Mouse (Mus musculus) brown adipose tissue, adult 24 weeks (tissue): ENCODE data around the gene Chodl. TPM values are rescaled to one million over a fixed set of nuclear protein-coding genes. Genes with fewer than 3 reads are reported as not detected.
A peak's percentile ranks its signal among the peaks of the same experiment; 100 is the strongest.

ENCODE experiments used
- H3K27ac ChIP-seq: fragments of 200-500 bp; replicated peaks from 2 replicates; pipeline ENCODE4 v1.5.1; 2012; ENCODE audit warnings: low read depth, mild to moderate bottlenecking, low read length
- H3K4me1 ChIP-seq: fragments of 200-500 bp; 2 replicates; pipeline ENCODE4 v1.6.1; 2012; ENCODE audit warnings: low read length, mixed read lengths; ENCODE audit not compliant: control insufficient read depth, insufficient read depth, insufficient read length
- H3K4me3 ChIP-seq: fragments of 200-500 bp; 2 replicates; pipeline ENCODE4 v1.5.1; 2012; ENCODE audit warnings: low read depth, mild to moderate bottlenecking, low read length, moderate library complexity; ENCODE audit not compliant: insufficient read depth
- polyA plus RNA-seq: library from polyadenylated mRNA; stranded (reverse); fragments of >200 nt; gene quantifications from 2 replicates; pipeline ENCODE4 v1.2.4, GENCODE M21; 2012; ENCODE audit not compliant: missing spikeins, insufficient read depth, insufficient read length

Gene Chodl
- polyA plus RNA-seq, result not detected in 2 replicates

DNA sequence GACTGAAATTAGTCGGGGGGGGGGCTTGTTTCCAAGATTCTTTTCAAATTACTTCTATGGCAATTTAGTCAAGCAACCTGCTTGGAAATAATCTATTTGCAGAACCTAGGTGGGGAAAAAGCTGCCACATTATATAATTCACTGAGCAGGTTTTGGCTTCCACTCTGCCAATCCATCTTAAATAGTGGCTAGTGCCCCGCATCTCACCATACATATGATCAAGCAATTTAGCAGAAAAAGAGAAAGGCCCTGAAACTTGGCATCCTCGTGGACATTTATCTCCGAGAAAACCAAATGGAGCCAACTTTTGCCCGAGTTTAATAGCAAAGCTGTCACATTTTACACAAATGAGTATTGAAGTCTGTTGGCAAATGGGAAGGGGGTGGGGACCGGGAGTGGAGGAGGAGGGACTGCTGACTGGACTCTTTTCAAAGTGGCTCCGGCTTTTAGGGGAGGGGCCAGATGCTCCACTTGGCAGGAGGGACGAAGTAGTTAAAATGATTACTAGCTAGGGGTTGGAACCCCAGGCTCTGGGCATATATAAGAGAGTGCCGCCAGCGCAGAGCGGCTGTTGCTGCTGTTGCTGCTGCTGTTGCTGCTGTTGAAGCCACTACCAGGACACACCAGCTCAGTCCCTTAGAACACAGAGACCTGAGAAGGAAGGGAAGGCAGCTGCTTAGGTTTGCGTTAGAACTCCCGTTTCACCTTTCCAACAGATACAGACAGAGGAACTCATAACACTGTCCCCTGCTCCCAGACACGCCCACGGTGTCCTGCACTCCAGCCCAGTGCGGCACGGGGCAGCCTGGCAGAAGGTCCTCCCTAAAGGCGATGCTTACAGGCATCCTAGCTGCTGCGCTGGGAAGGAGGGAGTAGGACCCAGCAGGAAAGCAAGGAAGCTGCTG is at the start of gene Chodl:
TSS of gene Chodl (plus strand) at position 567 of the 905 bp plus-strand sequence.
- no peak within 1 kb of the TSS for H3K27ac ChIP-seq
- peaks cover 6% of the 10 kb centered on the region for H3K4me1 ChIP-seq
- H3K4me3 ChIP-seq, result peak within 1 kb of the TSS; percentile 30; the same call in 1 of the 2 replicates

DNA sequence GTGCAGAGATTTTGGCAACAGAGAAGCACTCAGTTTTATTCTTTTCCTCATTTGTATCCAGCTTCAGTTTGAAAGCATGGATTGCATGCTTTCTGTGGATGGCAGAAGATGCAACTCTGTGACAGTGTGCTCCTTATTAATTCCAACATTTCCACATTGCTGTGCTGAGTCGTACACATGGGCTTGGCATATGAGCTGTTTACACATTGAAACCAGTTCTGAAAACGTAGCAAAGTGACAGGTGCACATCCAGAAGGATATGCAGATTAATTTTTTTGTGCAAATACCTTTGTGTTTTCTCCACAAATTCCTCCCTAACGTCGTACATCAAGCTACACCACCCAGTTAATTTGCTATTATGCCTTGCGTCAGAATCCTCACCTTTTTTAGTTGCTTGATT is 8.1 kb upstream of the Chodl start:
- no peaks in the 10 kb centered on the region for H3K4me1 ChIP-seq
- no peak overlapping the region for H3K4me3 ChIP-seq
- H3K27ac ChIP-seq, result no peak overlapping the region

DNA sequence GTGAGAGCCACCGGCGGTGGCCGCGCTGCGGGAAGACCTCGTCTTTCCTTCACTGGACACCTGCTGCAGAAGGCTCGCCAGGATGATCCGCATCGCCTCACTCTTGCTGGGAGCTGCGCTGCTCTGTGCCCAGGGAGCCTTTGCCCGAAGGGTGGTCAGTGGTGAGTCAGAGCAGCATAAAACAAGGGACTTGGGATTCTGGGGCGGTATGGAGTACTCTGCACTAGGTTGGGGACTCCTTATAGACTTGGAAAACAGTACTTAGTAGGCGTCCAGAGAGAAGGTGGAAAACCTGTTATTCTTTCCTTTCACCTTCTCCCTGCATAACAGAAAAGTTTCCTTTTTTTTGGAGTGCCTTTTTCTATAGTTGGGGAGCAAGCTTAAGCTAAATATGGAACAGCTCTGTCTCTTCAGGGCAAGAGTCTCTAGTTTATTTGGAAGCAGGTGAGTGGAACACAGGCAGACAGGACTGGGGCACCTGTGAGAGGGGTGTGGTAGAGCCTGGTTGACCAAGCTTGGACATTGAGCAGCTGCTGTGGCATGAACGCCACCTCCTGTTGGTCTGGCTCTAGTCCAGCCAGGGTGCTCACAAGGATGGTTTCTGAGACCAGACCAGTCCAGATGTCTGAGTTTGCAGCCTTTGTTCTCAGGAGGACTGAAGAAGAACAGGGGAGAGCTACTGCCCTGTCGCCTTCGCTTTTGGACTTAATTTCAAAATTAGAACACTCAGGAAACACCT is 708 bp downstream of the Chodl start:
- Histone ChIP-seq H3K4me1 (peaks cover 6% of the 10 kb centered on the region), H3K27ac (no peak overlapping the region), H3K4me3 (peak overlapping the region; percentile 30; the same call in 1 of the 2 replicates)

DNA sequence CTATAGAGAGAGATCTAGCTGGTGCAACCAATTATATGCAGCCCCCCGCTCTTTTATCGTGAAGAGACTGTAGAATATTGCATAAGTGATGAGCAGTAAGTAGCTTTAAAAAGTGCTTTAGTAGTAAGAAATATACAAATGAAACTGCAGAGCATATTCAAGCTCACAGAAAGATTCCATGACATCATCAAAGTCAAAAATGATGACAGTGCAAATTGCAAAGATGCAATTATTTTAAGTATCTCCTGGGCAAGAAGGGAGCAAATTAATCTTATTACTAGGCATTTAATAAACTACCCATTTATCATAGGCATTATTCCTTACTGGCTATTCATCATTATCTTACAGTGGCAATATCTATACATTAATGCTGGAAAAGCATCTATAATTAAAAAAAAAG is 3.5 kb downstream of the Chodl start:
- Histone ChIP-seq H3K27ac (no peak overlapping the region), H3K4me1 (peaks cover 6% of the 10 kb centered on the region), H3K4me3 (no peak overlapping the region)

DNA sequence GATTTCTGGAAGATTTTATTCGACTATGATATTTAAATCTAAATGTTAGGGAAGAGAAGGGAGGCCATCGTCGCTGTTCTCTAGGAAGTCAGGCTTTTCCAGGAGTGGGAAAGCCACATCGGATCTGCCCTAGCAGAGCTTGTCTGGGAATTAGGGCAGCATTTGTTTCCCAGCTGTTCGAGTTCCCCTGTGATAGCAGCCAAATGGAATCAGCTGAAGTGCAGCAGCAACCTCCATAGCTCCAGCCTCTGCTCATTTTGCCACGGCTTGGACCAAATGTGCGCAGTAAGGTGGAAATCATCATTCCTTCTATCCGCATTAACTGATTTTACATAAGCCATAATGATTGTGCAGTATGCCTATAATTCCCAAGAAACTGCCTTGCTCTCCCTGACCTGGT is 7.0 kb downstream of the Chodl start:
- H3K4me1 ChIP-seq, result no peaks in the 10 kb centered on the region
- no peak overlapping the region for H3K27ac ChIP-seq
- H3K4me3 ChIP-seq, result no peak overlapping the region

DNA sequence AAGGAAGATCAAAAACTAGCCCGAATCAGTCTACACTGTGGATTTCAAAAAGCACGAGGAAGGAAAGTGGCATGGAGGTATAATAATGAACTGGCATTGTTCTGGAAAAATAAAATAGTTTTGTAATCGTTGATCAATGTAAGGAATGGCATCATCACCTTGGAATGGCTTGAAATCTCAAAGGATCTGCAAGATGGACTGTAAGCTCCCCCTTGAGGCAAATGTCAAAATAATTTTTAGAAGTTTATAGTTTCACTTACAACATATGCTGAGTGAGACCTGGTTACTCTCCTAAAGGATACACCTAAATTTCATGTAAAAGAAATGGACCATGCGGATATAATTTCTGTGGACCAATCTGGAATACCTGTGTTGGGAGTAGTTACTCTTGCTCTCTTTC is 19.6 kb downstream of the Chodl start:
- H3K27ac ChIP-seq, result no peak overlapping the region
- H3K4me1 ChIP-seq, result no peaks in the 10 kb centered on the region
- H3K4me3 ChIP-seq, result no peak overlapping the region

DNA sequence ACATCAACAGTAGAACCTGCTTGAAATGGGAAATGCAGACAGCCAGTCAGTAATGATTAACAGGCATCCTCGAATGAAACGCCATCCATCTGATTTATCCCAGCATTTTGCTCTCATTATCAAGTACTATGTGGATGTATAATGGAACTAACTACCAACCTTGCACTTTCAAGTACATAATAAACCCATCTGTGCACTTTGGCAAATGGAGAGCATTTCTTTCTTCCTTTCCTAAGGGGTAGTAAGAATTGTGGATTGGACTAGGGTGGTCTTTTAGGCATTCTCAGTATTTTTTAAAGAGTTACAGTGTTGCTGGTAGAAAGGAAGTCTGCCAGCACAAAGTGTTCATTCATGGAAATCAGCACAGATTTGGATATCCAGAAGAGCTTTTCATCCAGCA is 26.7 kb downstream of the Chodl start:
- Histone ChIP-seq H3K27ac (no peak overlapping the region), H3K4me3 (no peak overlapping the region), H3K4me1 (no peaks in the 10 kb centered on the region)

DNA sequence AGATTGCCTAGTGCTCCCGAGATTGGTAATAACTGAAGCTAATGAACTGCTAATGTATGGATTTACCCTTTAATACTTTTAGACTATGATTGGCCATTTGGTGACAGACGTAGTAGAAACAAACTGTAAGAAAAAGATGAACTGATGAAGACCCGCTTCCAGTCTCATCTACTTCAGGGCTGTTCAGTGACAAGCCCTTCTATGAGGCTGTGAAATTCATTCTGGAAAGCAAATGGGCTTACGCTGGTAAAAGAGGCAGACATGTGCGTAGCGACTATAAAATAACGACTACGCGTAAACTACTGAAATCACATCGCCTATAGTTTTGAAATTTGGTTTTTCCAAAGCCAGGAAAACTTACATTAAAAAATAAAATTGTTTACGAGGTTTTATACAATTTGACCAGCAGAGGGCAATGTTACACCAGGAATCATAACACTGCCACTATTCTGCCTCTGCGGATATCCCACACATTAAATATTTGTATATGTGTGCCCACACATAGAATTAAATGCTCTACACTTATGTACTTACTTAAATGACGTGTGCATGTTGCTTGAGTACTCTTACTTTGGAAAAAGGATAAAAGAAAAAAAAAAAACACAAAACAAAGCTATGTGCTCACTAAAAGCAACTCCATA is 38.5 kb downstream of the Chodl start:
- H3K4me3 ChIP-seq, result no peak overlapping the region
- H3K4me1 ChIP-seq, result no peaks in the 10 kb centered on the region
- no peak overlapping the region for H3K27ac ChIP-seq

DNA sequence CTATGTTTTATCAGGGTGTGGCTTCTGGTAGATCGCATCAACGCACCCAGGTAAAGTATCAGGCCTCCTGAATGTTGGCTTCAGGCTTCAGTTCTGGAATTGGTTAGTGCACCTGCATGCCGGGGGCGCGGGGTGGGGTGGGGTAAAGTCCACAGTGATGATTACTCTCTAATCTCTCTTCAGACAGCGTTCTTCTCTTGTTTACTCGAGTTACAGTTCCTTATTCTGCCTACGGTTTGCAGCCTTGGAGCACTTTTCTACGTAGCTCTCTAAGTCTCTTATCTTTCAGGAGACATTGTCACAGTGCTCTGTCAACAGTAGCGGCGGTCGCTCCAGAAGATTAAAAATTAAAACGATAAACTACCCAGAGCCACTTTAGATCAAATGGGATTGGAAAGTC is 43.4 kb downstream of the Chodl start:
- no peak overlapping the region for H3K27ac ChIP-seq
- H3K4me1 ChIP-seq, result no peaks in the 10 kb centered on the region
- no peak overlapping the region for H3K4me3 ChIP-seq

DNA sequence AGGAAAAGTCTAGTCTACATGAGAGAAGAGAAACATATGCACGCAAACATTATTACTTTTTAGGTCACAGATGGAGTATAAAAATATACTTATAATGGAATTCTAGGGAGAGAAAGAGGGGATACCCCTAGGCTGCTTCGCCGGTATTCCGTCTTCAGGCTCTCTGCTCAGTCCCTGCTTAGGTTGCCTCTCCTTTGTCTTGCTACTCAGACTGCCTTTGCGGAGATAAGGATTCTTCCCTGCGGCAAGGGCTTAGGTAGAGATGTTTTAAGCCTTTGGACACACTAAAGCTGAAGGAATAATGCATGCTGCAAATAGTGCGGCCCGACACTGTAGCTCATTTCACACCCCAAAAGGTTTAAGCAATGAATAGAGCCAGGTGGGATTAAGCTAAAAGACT is 45.6 kb downstream of the Chodl start:
- H3K4me3 ChIP-seq, result no peak overlapping the region
- no peaks in the 10 kb centered on the region for H3K4me1 ChIP-seq
- no peak overlapping the region for H3K27ac ChIP-seq

Other genes with a start within 250 kb of the Chodl start
- not detected in 2 replicates for gene Tmprss15, start 160.1 kb downstream of the Chodl start, polyA plus RNA-seq